Mouse (Mus musculus) E14TG2a.4 (cell line): ENCODE results near the gene Engase.

Source experiments
- CTCF ChIP-seq: conservative IDR thresholded peaks from 2 replicates; pipeline ENCODE4 v1.5.1; 2014; ENCODE audit warnings: low read length
- NANOG ChIP-seq: IDR thresholded peaks from 2 replicates; pipeline ENCODE4 v1.6.1; 2014; ENCODE audit warnings: borderline replicate concordance, low read length, mixed read lengths

DNA sequence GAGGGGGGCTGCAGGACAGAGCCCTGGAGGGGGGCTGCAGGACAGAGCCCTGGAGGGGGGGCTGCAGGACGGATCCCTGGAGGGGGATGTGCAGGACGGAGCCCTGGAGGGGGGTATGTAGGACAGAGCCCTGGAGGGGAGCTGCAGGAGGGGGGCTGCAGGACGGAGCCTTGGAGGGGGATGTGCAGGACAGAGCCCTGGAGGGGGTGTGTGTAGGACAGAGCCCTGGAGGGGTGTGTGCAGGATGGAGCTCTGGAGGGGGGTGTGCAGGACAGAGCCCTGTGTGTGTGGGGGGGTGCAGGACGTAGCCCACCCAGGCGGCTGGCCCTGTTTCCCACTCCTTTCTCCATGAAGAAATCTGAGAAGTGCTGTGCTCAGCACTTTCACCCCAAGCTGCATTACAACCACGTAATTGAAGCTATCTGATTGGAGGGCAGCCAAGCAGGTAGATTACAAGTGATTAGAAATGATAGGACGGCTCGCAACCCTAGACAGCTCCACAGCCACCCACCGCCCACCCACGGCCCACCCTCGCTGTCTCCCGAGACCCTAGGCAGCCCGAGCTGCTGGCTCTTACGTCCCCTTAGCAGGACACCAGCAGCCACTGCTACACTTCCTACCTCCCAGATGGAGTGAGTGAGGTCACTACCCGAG lies 35.8 kb downstream of the Engase start:
- TF ChIP-seq CTCF, result no peak
- TF ChIP-seq NANOG, result no peak
